Mouse (Mus musculus) brain, embryonic 14.5 days (tissue): ENCODE results near the gene Slc44a5.

ENCODE experiments used
- CTCF ChIP-seq: fragments of 200-500 bp; IDR thresholded peaks from 2 replicates; pipeline ENCODE4 v1.5.1; 2012; ENCODE audit warnings: inconsistent platforms, mild to moderate bottlenecking, moderate library complexity, borderline replicate concordance; ENCODE audit not compliant: insufficient read depth, insufficient read length; ENCODE audit errors: extremely low read depth
- POLR2A ChIP-seq: fragments of 200-500 bp; IDR thresholded peaks from 2 replicates; pipeline ENCODE4 v1.6.1; 2012; ENCODE audit warnings: mild to moderate bottlenecking, inconsistent platforms, borderline replicate concordance; ENCODE audit not compliant: poor library complexity, insufficient read depth, insufficient read length, severe bottlenecking; ENCODE audit errors: extremely low read depth

DNA sequence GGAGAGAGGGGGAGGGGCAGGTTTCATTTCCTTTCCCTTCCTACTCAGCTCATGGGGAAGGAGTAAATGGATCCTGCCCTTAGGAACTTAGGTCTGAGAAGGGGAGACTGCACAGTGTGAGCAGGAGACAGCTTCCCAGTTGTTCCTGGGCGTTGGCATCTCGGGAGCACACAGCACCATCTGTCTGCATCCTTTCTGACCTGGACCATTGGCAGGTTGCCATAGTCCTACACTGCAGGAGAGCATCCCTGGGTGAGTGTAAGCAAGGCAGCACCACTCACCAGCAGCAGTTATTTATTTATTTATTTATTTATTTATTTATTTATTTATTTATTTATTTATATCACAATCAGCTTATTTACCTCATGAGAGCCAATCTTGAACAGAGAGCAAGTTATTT lies 12.4 kb upstream of the Slc44a5 start:
- no peak for TF ChIP-seq CTCF
- TF ChIP-seq POLR2A: no peak
